Mouse (Mus musculus) G1E (cell line): ENCODE data around the gene Muc1.

ENCODE experiments used
- CTCF ChIP-seq: IDR thresholded peaks from 2 replicates; pipeline ENCODE4 v1.5.1; 2012; ENCODE audit warnings: low read depth, low read length, inconsistent platforms, mixed read lengths
- GATA1 ChIP-seq: IDR thresholded peaks from 2 replicates; pipeline ENCODE4 v1.6.1; 2012; ENCODE audit warnings: borderline replicate concordance, low read length, inconsistent platforms, mixed read lengths
- POLR2AphosphoS5 ChIP-seq: IDR thresholded peaks from 2 replicates; pipeline ENCODE4 v1.6.1; 2012; ENCODE audit warnings: low read depth, low read length, inconsistent platforms; ENCODE audit not compliant: insufficient replicate concordance
- TAL1 ChIP-seq: conservative IDR thresholded peaks from 2 replicates; pipeline ENCODE4 v1.6.1; 2012; ENCODE audit warnings: low read depth, low read length, inconsistent platforms, mixed read lengths

- TF ChIP-seq CTCF = no peak
- TF ChIP-seq GATA1 = no peak
- no peak for TF ChIP-seq TAL1
- no peak for TF ChIP-seq POLR2AphosphoS5
Measured at GRCm38 (mm10) chr3:89271760-89272159, 42.9 kb downstream of the Muc1 start.
